Mouse (Mus musculus): ENCODE results near the gene Manba. TPM values are rescaled to one million over a fixed set of nuclear protein-coding genes. Genes with fewer than 3 reads are reported as not detected.

Manba gene
- polyA plus RNA-seq (2015; fragmentation: Nextera tagmentation; extraction: Ambion mirVana): 4.3 and 4.6 TPM in 2 replicates

DNA sequence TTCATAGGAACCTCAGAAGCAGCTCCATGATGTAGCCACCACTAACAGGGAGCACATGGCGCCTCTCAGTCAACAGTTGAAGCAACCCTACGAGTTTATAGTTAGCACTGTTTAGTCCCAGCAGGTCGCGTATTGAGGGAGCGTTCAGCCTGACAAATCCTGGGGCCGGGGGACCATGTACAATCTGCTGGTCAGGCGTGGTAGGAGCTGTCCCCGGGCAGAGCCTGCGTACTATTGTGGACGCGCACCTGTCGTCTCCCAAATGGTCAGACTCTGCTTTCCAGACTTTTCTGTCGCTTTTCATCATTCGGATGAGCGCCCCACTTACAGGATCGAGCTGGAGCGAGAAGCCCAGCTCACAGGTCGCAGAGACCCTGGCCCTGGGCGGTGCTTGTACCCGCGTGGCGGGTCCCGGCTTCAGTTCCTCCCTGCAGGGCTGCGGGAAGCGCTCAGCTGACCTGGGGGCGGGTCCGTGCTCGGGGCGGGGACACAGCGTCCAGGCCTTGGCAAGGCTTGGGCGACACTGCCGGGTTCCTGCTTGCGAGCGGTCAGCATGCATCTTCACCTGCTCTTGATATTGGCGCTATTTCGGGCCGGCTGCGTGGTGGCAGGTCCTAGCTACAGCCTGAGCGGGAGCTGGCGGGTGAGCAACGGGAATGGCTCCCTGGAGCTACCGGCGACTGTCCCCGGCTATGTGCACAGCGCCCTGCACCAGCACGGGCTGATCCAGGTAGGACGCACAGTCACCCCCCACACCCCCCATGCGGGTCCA is at the start of gene Manba:
TSS of gene Manba (plus strand) at position 484 of the 772 bp plus-strand sequence.
- WGBS: under 1% methylated on average over 48 of the region's 48 CpGs
- peak; percentile 91 for ATAC-seq
- Histone ChIP-seq H3K27me3 (replicated peaks; ENCODE audit: control insufficient read depth, insufficient read depth, low read length) (no peaks in the 10 kb centered on the region), H3K9ac (replicated peaks; ENCODE audit: low read depth, low read length) (peak within 1 kb of the TSS; percentile 48), H3K4me1 (replicated peaks; ENCODE audit: control insufficient read depth, insufficient read depth, low read length) (no peaks in the 10 kb centered on the region), H3K36me3 (ENCODE audit: control insufficient read depth, insufficient read depth) (no peaks in the 10 kb centered on the region), H3K4me3 (replicated peaks; ENCODE audit: low read length) (peak within 1 kb of the TSS; percentile 58), H3K27ac (ENCODE audit: low read length) (no peak within 1 kb of the TSS), H3K9me3 (ENCODE audit: control insufficient read depth, low read length) (no peaks in the 10 kb centered on the region), H3K4me2 (ENCODE audit: low read length) (peak within 1 kb of the TSS; percentile 92)

DNA sequence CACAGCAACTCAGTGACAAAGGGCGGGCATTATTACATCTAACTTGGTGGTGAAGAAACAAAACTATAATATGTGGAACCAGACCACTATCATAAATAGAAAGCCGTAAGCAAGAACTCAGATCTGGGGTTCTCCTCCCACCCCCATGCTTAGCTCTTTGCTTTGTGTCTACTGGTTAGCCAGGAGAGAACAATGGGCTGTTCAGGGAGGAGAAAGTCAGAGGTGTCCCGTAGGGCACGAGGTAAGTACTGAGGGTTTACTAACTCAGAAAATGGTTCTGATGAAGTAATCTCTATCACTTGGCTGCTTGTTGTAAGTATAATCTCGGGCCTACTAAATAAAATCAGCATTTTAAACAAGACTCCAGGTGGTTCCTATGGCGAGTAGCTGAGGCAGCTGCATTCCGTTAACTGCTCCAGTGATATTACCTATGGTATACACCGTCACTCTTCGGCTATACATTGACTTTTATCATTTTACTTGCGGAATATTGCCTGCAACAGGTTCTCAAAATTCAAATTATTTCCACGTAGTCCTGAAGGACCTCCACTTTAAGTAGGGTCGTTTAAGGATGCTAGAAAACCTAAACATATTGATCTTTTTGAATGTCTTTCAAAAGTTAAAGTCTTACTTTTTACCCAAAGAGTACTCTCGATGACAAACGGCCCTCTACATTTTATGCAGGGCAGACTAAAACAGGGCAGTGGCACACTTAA is 48.4 kb upstream of the Manba start:
- ATAC-seq: no peak
- Histone ChIP-seq H3K9ac (replicated peaks; ENCODE audit: low read depth, low read length) (peak overlapping the region; percentile 63), H3K4me1 (replicated peaks; ENCODE audit: control insufficient read depth, insufficient read depth, low read length) (peaks cover 15% of the 10 kb centered on the region), H3K27me3 (replicated peaks; ENCODE audit: control insufficient read depth, insufficient read depth, low read length) (no peaks in the 10 kb centered on the region), H3K4me3 (replicated peaks; ENCODE audit: low read length) (peak overlapping the region; percentile 71), H3K36me3 (ENCODE audit: control insufficient read depth, insufficient read depth) (no peaks in the 10 kb centered on the region), H3K4me2 (ENCODE audit: low read length) (peak overlapping the region; percentile 49), H3K9me3 (ENCODE audit: control insufficient read depth, low read length) (no peaks in the 10 kb centered on the region), H3K27ac (ENCODE audit: low read length) (peak overlapping the region; percentile 84)
- WGBS: 31% methylated on average over 14 of the region's 14 CpGs

DNA sequence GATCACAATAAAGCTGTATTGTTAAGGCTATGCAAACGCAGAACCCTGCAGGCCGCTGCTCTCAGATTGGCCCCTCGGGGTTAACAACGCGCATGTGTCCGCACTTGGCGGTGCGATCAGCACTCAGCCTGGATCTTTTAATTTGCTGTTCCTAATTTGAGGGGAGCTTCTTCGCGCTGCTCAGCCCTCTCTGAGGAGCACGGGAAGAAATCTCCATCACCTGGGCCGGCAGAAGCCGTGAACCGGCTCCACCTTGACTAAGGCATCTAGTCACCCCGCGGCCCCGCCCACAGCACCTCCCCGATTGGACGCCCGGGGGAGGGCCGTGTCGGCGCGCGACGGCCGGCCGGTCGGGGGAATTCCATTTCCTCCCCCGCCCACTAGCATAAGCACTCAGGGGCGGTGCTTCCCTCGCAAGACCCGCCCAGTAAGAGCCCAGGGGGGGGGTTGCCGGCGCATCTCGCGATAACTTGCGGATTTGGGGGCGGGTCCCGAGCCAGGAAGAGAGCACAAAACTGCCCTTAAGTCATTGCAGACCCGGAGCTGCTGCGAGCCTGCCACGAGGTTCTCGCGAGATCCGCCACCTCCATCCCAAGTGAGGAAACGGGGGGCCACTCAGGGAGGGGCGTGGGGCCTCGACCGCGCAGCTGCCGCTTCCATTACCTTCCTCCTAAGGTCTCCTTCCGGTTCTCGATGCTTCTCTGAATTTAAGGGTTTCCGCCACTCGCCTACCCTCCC is 47.5 kb upstream of the Manba start, which contains the start of gene Ube2d3:
TSS of gene Ube2d3 (plus strand) at position 392 of the 738 bp plus-strand sequence.
- Histone ChIP-seq H3K4me3 (replicated peaks; ENCODE audit: low read length) (peak within 1 kb of the TSS; percentile 71), H3K4me2 (ENCODE audit: low read length) (peak within 1 kb of the TSS; percentile 49), H3K36me3 (ENCODE audit: control insufficient read depth, insufficient read depth) (no peaks in the 10 kb centered on the region), H3K27ac (ENCODE audit: low read length) (peak within 1 kb of the TSS; percentile 100), H3K4me1 (replicated peaks; ENCODE audit: control insufficient read depth, insufficient read depth, low read length) (peaks cover 15% of the 10 kb centered on the region), H3K9me3 (ENCODE audit: control insufficient read depth, low read length) (no peaks in the 10 kb centered on the region), H3K27me3 (replicated peaks; ENCODE audit: control insufficient read depth, insufficient read depth, low read length) (no peaks in the 10 kb centered on the region), H3K9ac (replicated peaks; ENCODE audit: low read depth, low read length) (peak within 1 kb of the TSS; percentile 94)
- WGBS: under 1% methylated on average over 56 of the region's 56 CpGs
- peak; percentile 95 for ATAC-seq

DNA sequence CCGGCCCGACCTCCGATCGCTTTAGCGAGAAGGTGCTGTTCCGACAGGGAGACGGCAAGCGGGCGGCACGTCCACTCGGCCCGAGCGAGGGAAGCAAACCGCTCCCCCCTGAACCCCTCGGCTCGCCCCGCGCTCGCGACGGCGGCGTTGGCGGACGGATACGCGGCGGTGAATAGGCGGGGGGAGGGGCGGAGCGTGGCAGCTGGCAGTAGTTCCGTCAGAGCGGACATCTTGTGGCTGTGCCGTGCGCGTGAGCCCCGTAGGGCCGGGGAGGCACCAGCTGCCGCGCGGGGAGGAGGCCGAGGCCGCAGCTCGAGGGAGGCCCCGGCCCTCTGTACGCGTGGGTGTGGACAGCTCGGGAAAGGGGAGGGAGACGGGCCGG is 46.9 kb upstream of the Manba start:
- ATAC-seq: peak; percentile 77
- H3K36me3 ChIP-seq (ENCODE audit: control insufficient read depth, insufficient read depth): no peaks in the 10 kb centered on the region
- peak overlapping the region; percentile 100 for H3K27ac ChIP-seq (ENCODE audit: low read length)
- peak overlapping the region; percentile 71 for H3K4me3 ChIP-seq (replicated peaks; ENCODE audit: low read length)
- no peaks in the 10 kb centered on the region for H3K27me3 ChIP-seq (replicated peaks; ENCODE audit: control insufficient read depth, insufficient read depth, low read length)
- 0% methylated on average over 44 of the region's 50 CpGs for WGBS
- H3K9me3 ChIP-seq (ENCODE audit: control insufficient read depth, low read length): no peaks in the 10 kb centered on the region
- peaks cover 19% of the 10 kb centered on the region for H3K4me1 ChIP-seq (replicated peaks; ENCODE audit: control insufficient read depth, insufficient read depth, low read length)
- H3K4me2 ChIP-seq (ENCODE audit: low read length): peak overlapping the region; percentile 21
- peak overlapping the region; percentile 94 for H3K9ac ChIP-seq (replicated peaks; ENCODE audit: low read depth, low read length)

DNA sequence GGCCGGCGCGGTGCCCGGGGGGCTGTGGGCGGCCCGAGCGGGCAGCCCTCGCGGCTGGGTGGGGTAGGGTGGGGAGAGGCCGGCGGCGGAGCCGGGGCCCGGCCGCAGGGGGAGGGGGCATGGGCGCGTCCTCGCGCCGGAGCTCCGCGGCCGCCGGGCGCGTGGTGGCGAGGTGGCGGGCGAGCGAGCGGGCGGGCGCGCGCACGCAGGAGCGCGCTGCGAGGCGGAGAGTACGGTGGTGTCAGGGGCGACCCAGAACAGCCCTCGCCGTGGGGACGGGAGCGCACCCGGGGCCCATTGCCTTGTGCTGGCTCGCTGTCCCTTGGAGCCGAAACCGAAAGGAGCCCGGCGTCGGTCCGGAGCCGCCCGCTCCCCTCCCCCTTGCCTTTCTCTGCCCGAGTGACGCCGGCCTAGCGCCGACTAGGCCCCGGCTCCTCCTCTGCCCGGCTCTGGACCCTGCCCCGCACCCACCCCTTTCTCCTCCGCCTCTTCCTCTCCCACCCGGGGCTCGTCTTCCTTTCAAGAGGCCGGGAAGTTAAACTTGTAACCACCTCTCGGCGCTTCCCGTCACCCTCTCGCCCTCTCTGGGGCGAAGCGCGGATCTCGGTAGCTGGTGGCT is 46.4 kb upstream of the Manba start:
- Histone ChIP-seq H3K27me3 (replicated peaks; ENCODE audit: control insufficient read depth, insufficient read depth, low read length) (no peaks in the 10 kb centered on the region), H3K9ac (replicated peaks; ENCODE audit: low read depth, low read length) (peak overlapping the region; percentile 94), H3K4me2 (ENCODE audit: low read length) (peak overlapping the region; percentile 92), H3K4me1 (replicated peaks; ENCODE audit: control insufficient read depth, insufficient read depth, low read length) (peaks cover 21% of the 10 kb centered on the region), H3K27ac (ENCODE audit: low read length) (peak overlapping the region; percentile 100), H3K4me3 (replicated peaks; ENCODE audit: low read length) (peak overlapping the region; percentile 71), H3K9me3 (ENCODE audit: control insufficient read depth, low read length) (no peaks in the 10 kb centered on the region), H3K36me3 (ENCODE audit: control insufficient read depth, insufficient read depth) (peaks cover 2% of the 10 kb centered on the region; the same call in 1 of the 2 replicates)
- WGBS: 0% methylated on average over 49 of the region's 76 CpGs
- peak; percentile 43 for ATAC-seq

DNA sequence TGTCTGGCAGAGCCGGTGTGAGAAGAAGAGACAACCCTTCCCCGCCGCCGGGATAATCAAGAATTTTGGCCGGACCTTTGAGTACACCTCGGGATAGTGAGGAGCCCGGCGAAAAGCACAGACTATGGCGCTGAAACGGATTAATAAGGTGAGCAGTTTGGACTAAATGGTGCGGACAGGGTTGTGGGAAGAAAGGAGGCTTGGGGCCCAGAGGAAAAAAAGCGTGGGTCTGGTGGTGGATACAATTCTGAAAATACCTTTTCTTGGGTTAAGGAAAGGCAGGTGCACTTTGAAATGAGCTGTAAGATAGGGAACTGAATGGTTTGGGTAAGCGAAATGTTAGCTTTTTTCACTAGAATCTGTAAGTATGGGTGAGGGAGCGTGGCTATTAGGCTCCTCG is 45.8 kb upstream of the Manba start:
- H3K36me3 ChIP-seq (ENCODE audit: control insufficient read depth, insufficient read depth): peaks cover 2% of the 10 kb centered on the region; the same call in 1 of the 2 replicates
- peak overlapping the region; percentile 71 for H3K4me3 ChIP-seq (replicated peaks; ENCODE audit: low read length)
- H3K4me2 ChIP-seq (ENCODE audit: low read length): peak overlapping the region; percentile 92
- peaks cover 21% of the 10 kb centered on the region for H3K4me1 ChIP-seq (replicated peaks; ENCODE audit: control insufficient read depth, insufficient read depth, low read length)
- H3K27me3 ChIP-seq (replicated peaks; ENCODE audit: control insufficient read depth, insufficient read depth, low read length): no peaks in the 10 kb centered on the region
- ATAC-seq: no peak
- no peaks in the 10 kb centered on the region for H3K9me3 ChIP-seq (ENCODE audit: control insufficient read depth, low read length)
- WGBS: 3% methylated on average over 15 of the region's 15 CpGs
- H3K9ac ChIP-seq (replicated peaks; ENCODE audit: low read depth, low read length): peak overlapping the region; percentile 94
- H3K27ac ChIP-seq (ENCODE audit: low read length): peak overlapping the region; percentile 100; the same call in 1 of the 2 replicates

DNA sequence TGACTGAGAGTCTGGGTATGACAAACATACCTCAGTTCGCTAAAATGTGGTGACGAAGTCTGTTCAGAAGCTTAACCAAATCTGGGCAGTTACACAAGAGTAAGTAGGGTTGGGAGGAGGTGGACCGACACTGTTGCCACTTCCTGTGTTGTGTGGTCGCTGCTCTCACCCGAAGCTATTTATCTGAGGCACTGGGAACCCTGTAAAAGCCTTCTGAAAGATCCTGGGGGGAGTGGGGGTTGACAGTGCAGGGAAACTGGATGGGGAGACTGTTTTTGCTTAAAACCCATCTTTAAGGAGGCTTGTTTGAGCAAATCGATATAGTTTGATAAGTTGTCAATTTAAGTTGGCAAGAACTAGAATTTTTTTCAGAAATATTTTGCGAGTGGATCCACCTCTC is 45.2 kb upstream of the Manba start:
- Histone ChIP-seq H3K9ac (replicated peaks; ENCODE audit: low read depth, low read length) (peak overlapping the region; percentile 94), H3K9me3 (ENCODE audit: control insufficient read depth, low read length) (no peaks in the 10 kb centered on the region), H3K4me1 (replicated peaks; ENCODE audit: control insufficient read depth, insufficient read depth, low read length) (peaks cover 21% of the 10 kb centered on the region), H3K27ac (ENCODE audit: low read length) (no peak overlapping the region), H3K4me2 (ENCODE audit: low read length) (peak overlapping the region; percentile 92), H3K4me3 (replicated peaks; ENCODE audit: low read length) (peak overlapping the region; percentile 71), H3K36me3 (ENCODE audit: control insufficient read depth, insufficient read depth) (peaks cover 2% of the 10 kb centered on the region; the same call in 1 of the 2 replicates), H3K27me3 (replicated peaks; ENCODE audit: control insufficient read depth, insufficient read depth, low read length) (no peaks in the 10 kb centered on the region)
- no peak for ATAC-seq
- WGBS: 14% methylated on average over 7 of the region's 7 CpGs

DNA sequence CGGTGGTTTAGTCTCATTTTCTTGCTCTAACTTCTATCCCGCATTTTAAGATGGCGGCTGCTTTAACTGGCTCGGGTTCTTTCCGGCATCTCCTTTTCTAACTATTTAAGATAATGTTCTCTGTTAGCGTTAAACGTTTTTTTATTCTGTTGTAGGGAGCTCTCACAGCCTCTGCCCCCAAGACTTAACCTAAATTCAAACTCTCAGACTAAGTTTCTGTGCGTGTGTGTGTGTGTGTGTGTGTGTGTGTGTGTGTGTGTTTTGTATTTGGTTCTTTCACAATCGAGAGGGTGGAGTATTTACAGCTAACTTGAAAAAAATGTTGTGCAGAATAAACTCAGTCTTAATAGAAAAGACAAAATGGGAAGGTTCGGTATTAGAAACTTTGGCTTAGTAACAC is 44.8 kb upstream of the Manba start:
- ATAC-seq: no peak
- 35% methylated on average over 10 of the region's 10 CpGs for WGBS
- no peaks in the 10 kb centered on the region for H3K9me3 ChIP-seq (ENCODE audit: control insufficient read depth, low read length)

More for the DNA sequence above, 44.8 kb upstream of the Manba start:
- Histone ChIP-seq H3K4me2 (ENCODE audit: low read length) (peak overlapping the region; percentile 92), H3K9ac (replicated peaks; ENCODE audit: low read depth, low read length) (peak overlapping the region; percentile 94), H3K36me3 (ENCODE audit: control insufficient read depth, insufficient read depth) (peaks cover 2% of the 10 kb centered on the region; the same call in 1 of the 2 replicates), H3K27me3 (replicated peaks; ENCODE audit: control insufficient read depth, insufficient read depth, low read length) (no peaks in the 10 kb centered on the region), H3K4me3 (replicated peaks; ENCODE audit: low read length) (peak overlapping the region; percentile 71), H3K4me1 (replicated peaks; ENCODE audit: control insufficient read depth, insufficient read depth, low read length) (peaks cover 21% of the 10 kb centered on the region), H3K27ac (ENCODE audit: low read length) (no peak overlapping the region)

All from forebrain, embryonic 16.5 days (tissue).